Mouse (Mus musculus) MEL (cell line): ENCODE results near the gene Ube2j1. TPM values are rescaled to one million over a fixed set of nuclear protein-coding genes. Genes with fewer than 3 reads are reported as not detected.

Experiments used
- DNase-seq: peaks from one replicate; pipeline ENCODE4 v3.0.0; 2011; ENCODE audit warnings: low read depth, low spot score
- H3K27ac ChIP-seq: 2 replicates; pipeline ENCODE4 v1.5.1; 2012; ENCODE audit warnings: low read depth, mild to moderate bottlenecking, control low read depth, low read length, moderate library complexity; ENCODE audit not compliant: control insufficient read depth
- H3K27me3 ChIP-seq, 2 experiments: fragments of 150-350 bp in 1 of 2; sonication (generic) in 1 of 2; 2 replicates each; pipeline ENCODE4 v1.6.1; 2012; ENCODE audit warnings: low read length in 2 of 2, mild to moderate bottlenecking in 2 of 2, improper control_type of control experiment in 1 of 2, moderate library complexity in 1 of 2; ENCODE audit not compliant: insufficient read depth in 2 of 2, control insufficient read depth in 1 of 2
- H3K36me3 ChIP-seq, 2 experiments: 2 replicates each; pipeline ENCODE4 v1.6.1; 2012 to 2014; ENCODE audit warnings: low read length in 2 of 2, improper control_type of control experiment in 1 of 2, inconsistent platforms in 1 of 2, mild to moderate bottlenecking in 1 of 2; ENCODE audit not compliant: insufficient read depth in 2 of 2, control insufficient read depth in 1 of 2
- H3K4me1 ChIP-seq, 2 experiments: fragments of 150-350 bp in 1 of 2; sonication (generic) in 1 of 2; 2 replicates each; pipeline ENCODE4 v1.6.1; 2012; ENCODE audit warnings: low read length in 2 of 2, improper control_type of control experiment in 1 of 2, mild to moderate bottlenecking in 1 of 2; ENCODE audit not compliant: insufficient read depth in 2 of 2, control insufficient read depth in 1 of 2
- H3K4me3 ChIP-seq, 2 experiments: fragments of 150-350 bp in 1 of 2; sonication (generic) in 1 of 2; 2 replicates each; pipeline ENCODE4 v1.5.1; 2012; ENCODE audit warnings: low read depth in 2 of 2, low read length in 2 of 2, mild to moderate bottlenecking in 2 of 2, moderate library complexity in 2 of 2, control low read depth in 1 of 2, improper control_type of control experiment in 1 of 2; ENCODE audit not compliant: control insufficient read depth in 1 of 2, insufficient read depth in 1 of 2
- H3K79me2 ChIP-seq: 2 replicates; pipeline ENCODE4 v1.6.1; 2012; ENCODE audit warnings: mild to moderate bottlenecking, low read length, moderate library complexity; ENCODE audit not compliant: control insufficient read depth, poor library complexity, insufficient read depth
- H3K9ac ChIP-seq: 2 replicates; pipeline ENCODE4 v1.6.1; 2012; ENCODE audit warnings: low read depth, mild to moderate bottlenecking, control low read depth, low read length, moderate library complexity; ENCODE audit not compliant: control insufficient read depth, poor library complexity, severe bottlenecking
- H3K9me3 ChIP-seq: fragments of 150-350 bp; sonication (generic); replicated peaks from 2 replicates; pipeline ENCODE4 v1.6.1; 2012; ENCODE audit warnings: mild to moderate bottlenecking, low read length, improper control_type of control experiment, moderate library complexity; ENCODE audit not compliant: insufficient read depth
- CHD1 ChIP-seq: IDR thresholded peaks from 2 replicates; pipeline ENCODE4 v1.6.1; 2012; ENCODE audit warnings: low read depth, mild to moderate bottlenecking, inconsistent platforms, low read length, improper control_type of control experiment
- E2F4 ChIP-seq: IDR thresholded peaks from 2 replicates; pipeline ENCODE4 v1.6.1; 2011; ENCODE audit warnings: low read depth, low read length, improper control_type of control experiment, borderline replicate concordance
- GABPA ChIP-seq: IDR thresholded peaks from 2 replicates; pipeline ENCODE4 v1.6.1; 2012; ENCODE audit warnings: low read depth, mild to moderate bottlenecking, inconsistent platforms, low read length, improper control_type of control experiment, moderate library complexity
- KAT2A ChIP-seq: conservative IDR thresholded peaks from 2 replicates; pipeline ENCODE4 v1.6.1; 2012; ENCODE audit warnings: low read depth, low read length, improper control_type of control experiment, inconsistent platforms
- MAFK ChIP-seq: IDR thresholded peaks from 2 replicates; pipeline ENCODE4 v1.6.1; 2011; ENCODE audit warnings: low read depth, mild to moderate bottlenecking, low read length, improper control_type of control experiment, borderline replicate concordance
- MAX ChIP-seq: IDR thresholded peaks from 2 replicates; pipeline ENCODE4 v1.6.1; 2011; ENCODE audit warnings: low read length, improper control_type of control experiment
- MEF2A ChIP-seq: IDR thresholded peaks from 2 replicates; pipeline ENCODE4 v1.6.1; 2014; ENCODE audit warnings: low read depth, mild to moderate bottlenecking, inconsistent platforms, low read length, improper control_type of control experiment; ENCODE audit not compliant: poor library complexity, insufficient replicate concordance, severe bottlenecking; ENCODE audit errors: extremely low read depth
- MYB ChIP-seq: IDR thresholded peaks from 2 replicates; pipeline ENCODE4 v1.6.1; 2011; ENCODE audit warnings: mild to moderate bottlenecking, low read depth, low read length, improper control_type of control experiment
- NELFE ChIP-seq: IDR thresholded peaks from 2 replicates; pipeline ENCODE4 v1.6.1; 2011; ENCODE audit warnings: low read depth, low read length, improper control_type of control experiment
- NRF1 ChIP-seq: IDR thresholded peaks from 2 replicates; pipeline ENCODE4 v1.6.1; 2014; ENCODE audit warnings: low read depth, mild to moderate bottlenecking, inconsistent platforms, low read length, improper control_type of control experiment, moderate library complexity; ENCODE audit not compliant: poor library complexity, insufficient read depth, severe bottlenecking
- POLR2A ChIP-seq, 2 experiments: IDR thresholded peaks; 2 replicates each; pipeline ENCODE4 v1.6.1; 2011 to 2012; ENCODE audit warnings: low read length in 2 of 2, mild to moderate bottlenecking in 2 of 2, control low read depth in 1 of 2, improper control_type of control experiment in 1 of 2, low read depth in 1 of 2, moderate library complexity in 1 of 2; ENCODE audit not compliant: control insufficient read depth in 1 of 2, insufficient read depth in 1 of 2, poor library complexity in 1 of 2
- POLR2AphosphoS2 ChIP-seq: IDR thresholded peaks from 2 replicates; pipeline ENCODE4 v1.6.1; 2011; ENCODE audit warnings: low read length, improper control_type of control experiment
- POLR2AphosphoS5 ChIP-seq: IDR thresholded peaks from 2 replicates; pipeline ENCODE4 v1.6.1; 2012; ENCODE audit warnings: low read depth, borderline replicate concordance, mild to moderate bottlenecking, inconsistent platforms, low read length, moderate library complexity, mixed read lengths
- RCOR1 ChIP-seq: IDR thresholded peaks from 2 replicates; pipeline ENCODE4 v1.6.1; 2012; ENCODE audit warnings: low read depth, mild to moderate bottlenecking, inconsistent platforms, low read length, improper control_type of control experiment
- SIN3A ChIP-seq: IDR thresholded peaks from 2 replicates; pipeline ENCODE4 v1.6.1; 2012; ENCODE audit warnings: low read length, improper control_type of control experiment, inconsistent platforms
- SMC3 ChIP-seq: IDR thresholded peaks from 2 replicates; pipeline ENCODE4 v1.6.1; 2011; ENCODE audit warnings: low read depth, low read length, improper control_type of control experiment
- TAL1 ChIP-seq: IDR thresholded peaks from 2 replicates; pipeline ENCODE4 v1.6.1; 2012; ENCODE audit warnings: mild to moderate bottlenecking, inconsistent platforms, low read length, moderate library complexity, mixed read lengths
- TBP ChIP-seq: IDR thresholded peaks from 2 replicates; pipeline ENCODE4 v1.8.0; 2011; ENCODE audit warnings: low read depth, low read length, improper control_type of control experiment
- UBTF ChIP-seq: IDR thresholded peaks from 2 replicates; pipeline ENCODE4 v1.6.1; 2012; ENCODE audit warnings: low read depth, mild to moderate bottlenecking, inconsistent platforms, low read length, improper control_type of control experiment, moderate library complexity, borderline replicate concordance; ENCODE audit not compliant: insufficient read depth
- USF1 ChIP-seq: IDR thresholded peaks from 2 replicates; pipeline ENCODE4 v1.6.1; 2014; ENCODE audit warnings: low read depth, mild to moderate bottlenecking, inconsistent platforms, low read length, improper control_type of control experiment, moderate library complexity
- USF2 ChIP-seq, 2 experiments: IDR thresholded peaks; 2 replicates each; pipeline ENCODE4 v1.6.1; 2011 to 2012; ENCODE audit warnings: improper control_type of control experiment in 2 of 2, low read length in 2 of 2, borderline replicate concordance in 1 of 2, inconsistent platforms in 1 of 2, low read depth in 1 of 2, mild to moderate bottlenecking in 1 of 2; ENCODE audit not compliant: insufficient read depth in 1 of 2
- ZC3H11A ChIP-seq: IDR thresholded peaks from 2 replicates; pipeline ENCODE4 v1.6.1; 2012; ENCODE audit warnings: low read depth, mild to moderate bottlenecking, inconsistent platforms, low read length, improper control_type of control experiment
- ZKSCAN1 ChIP-seq: IDR thresholded peaks from 2 replicates; pipeline ENCODE4 v1.6.1; 2012; ENCODE audit warnings: low read depth, mild to moderate bottlenecking, inconsistent platforms, low read length, improper control_type of control experiment, moderate library complexity
- ZNF384 ChIP-seq: IDR thresholded peaks from 2 replicates; pipeline ENCODE4 v1.6.1; 2012; ENCODE audit warnings: low read depth, mild to moderate bottlenecking, inconsistent platforms, low read length, improper control_type of control experiment
- polyA plus RNA-seq, 2 experiments: library from polyadenylated mRNA; stranded (reverse) in 1 of 2; unstranded in 1 of 2; fragments of >175 nt in 1 of 2; fragments of >200 nt in 1 of 2; gene quantifications; 2 replicates each; pipeline versions ENCODE4 v1.2.1 to v1.2.4; 2012; ENCODE audit warnings: low replicate concordance in 2 of 2, low read depth in 1 of 2; ENCODE audit not compliant: insufficient read length in 2 of 2, insufficient read depth in 1 of 2, missing spikeins in 1 of 2
- total RNA-seq: library from RNA; depleted of rRNA; stranded (reverse); fragments of 300-350 nt; gene quantifications from 2 replicates; pipeline ENCODE4 v1.2.3, GENCODE M21; 2012

Gene Ube2j1
- total and polyA plus RNA-seq, 3 experiments = 32.6 to 42.9 TPM; not detected in 1

DNA sequence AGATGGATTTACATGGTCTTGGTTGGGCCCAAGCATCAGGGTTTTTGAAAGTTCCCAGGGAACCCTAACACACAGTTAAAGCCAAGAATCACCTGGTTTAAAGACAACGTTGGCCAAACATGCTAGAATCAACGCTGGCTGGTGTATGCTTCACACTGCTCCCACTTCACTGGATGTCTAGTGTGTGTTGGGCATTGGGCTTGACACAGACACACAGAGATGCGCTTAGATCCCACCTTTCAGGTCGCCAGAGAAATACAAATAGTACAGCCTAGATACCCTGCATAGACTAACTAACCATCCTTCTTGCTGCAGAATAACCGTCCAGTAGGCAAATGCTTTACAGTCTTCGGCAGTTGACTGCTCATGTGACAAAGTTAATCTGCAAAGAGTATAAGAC, 39.1 kb downstream of the Ube2j1 start:
- H3K36me3 ChIP-seq = peaks cover 0 to 2% of the 10 kb centered on the region in 2 experiments; a peak in 1 of 4 replicates
- H3K4me3 ChIP-seq = no peak overlapping the region
- peaks cover 0 to 4% of the 10 kb centered on the region in 2 experiments; a peak in 1 of 4 replicates for H3K4me1 ChIP-seq
- H3K79me2 ChIP-seq = no peaks in the 10 kb centered on the region
- H3K27ac ChIP-seq = no peak overlapping the region
- TF ChIP-seq ZNF384 (no peak), NRF1 (no peak), UBTF (no peak), CHD1 (no peak), USF2 (IDR thresholded peaks at IDR 0.05; ENCODE audit: borderline replicate concordance in 1 of 2, insufficient read depth in 1 of 2, low read depth in 1 of 2, low read length in 2 of 2) (no peak), RCOR1 (no peak), MAFK (no peak)
- H3K9me3 ChIP-seq = no peaks in the 10 kb centered on the region
- no peak overlapping the region for H3K9ac ChIP-seq
- H3K27me3 ChIP-seq = no peaks in the 10 kb centered on the region
- DNase-seq = no peak

DNA sequence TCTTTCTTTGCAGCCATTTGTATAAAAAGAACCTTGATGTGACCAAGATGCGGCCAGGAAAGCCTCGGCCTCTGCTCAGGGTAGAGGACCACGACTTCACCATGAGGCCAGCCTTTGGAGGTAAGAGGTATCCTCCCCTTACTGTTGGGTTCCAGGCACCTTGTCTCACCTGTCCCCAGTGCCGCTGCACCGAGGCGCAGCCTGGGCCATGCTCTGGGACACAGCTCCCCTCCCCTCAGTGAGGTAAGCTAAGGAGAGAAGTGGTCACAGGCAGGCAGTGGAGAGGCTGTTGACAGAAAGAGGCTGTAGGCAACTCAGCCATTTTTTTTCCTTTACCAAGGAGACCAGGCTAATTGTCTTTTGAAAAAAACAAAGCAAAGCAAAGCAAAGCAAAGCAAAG, 40.1 kb downstream of the Ube2j1 start:
- no peak overlapping the region for H3K4me3 ChIP-seq
- H3K9me3 ChIP-seq = no peaks in the 10 kb centered on the region
- H3K9ac ChIP-seq = no peak overlapping the region
- no peak for TF ChIP-seq NELFE
- no peak for TF ChIP-seq TAL1
- TF ChIP-seq TBP = no peak
- no peak for TF ChIP-seq ZC3H11A
- TF ChIP-seq SIN3A = no peak
- no peak for TF ChIP-seq POLR2AphosphoS5
- no peak for TF ChIP-seq KAT2A
- TF ChIP-seq SMC3 = no peak
- no peak for TF ChIP-seq POLR2A (IDR thresholded peaks at IDR 0.05; ENCODE audit: control insufficient read depth in 1 of 2, insufficient read depth in 1 of 2, low read depth in 1 of 2, low read length in 2 of 2, poor library complexity in 1 of 2)
- no peak for TF ChIP-seq ZKSCAN1
- no peak for TF ChIP-seq MEF2A
- TF ChIP-seq E2F4 = no peak
- no peak for TF ChIP-seq MAX
- no peak for TF ChIP-seq CHD1
- TF ChIP-seq RCOR1 = no peak
- TF ChIP-seq USF1 = no peak
- TF ChIP-seq GABPA = no peak
- no peak for TF ChIP-seq POLR2AphosphoS2
- TF ChIP-seq MYB = no peak
- peaks cover 0 to 4% of the 10 kb centered on the region in 2 experiments; a peak in 1 of 4 replicates for H3K4me1 ChIP-seq
- no peak for DNase-seq
- H3K79me2 ChIP-seq = no peaks in the 10 kb centered on the region
- H3K27ac ChIP-seq = no peak overlapping the region
- H3K36me3 ChIP-seq = peaks cover 0 to 2% of the 10 kb centered on the region in 2 experiments; a peak in 1 of 4 replicates
- H3K27me3 ChIP-seq = no peaks in the 10 kb centered on the region
